Mouse (Mus musculus) mouse embryonic stem cell (cell line): ENCODE data around the gene Eif2b5.
"Not testable (repeated sequence)": the region's sequence is repeated elsewhere in the genome, so short reads cannot be mapped to it uniquely, and the experiment has no call there.

Experiments
- in situ Hi-C, 2 experiments: fragments of 300-500 bp; cut with MboI; formaldehyde crosslinking; loops; 1 replicate in 1 of 2; 3 replicates in 1 of 2; pipeline ENCODE4 v1.14.3; 2019 to 2020; ENCODE audit warnings: low sequenced_read_pairs in 2 of 2, low pct_unique_long_range_greater_than_20kb in 1 of 2, mixed read lengths in 1 of 2; ENCODE audit not compliant: unreplicated experiment in 1 of 2

Eif2b5 gene

DNA sequence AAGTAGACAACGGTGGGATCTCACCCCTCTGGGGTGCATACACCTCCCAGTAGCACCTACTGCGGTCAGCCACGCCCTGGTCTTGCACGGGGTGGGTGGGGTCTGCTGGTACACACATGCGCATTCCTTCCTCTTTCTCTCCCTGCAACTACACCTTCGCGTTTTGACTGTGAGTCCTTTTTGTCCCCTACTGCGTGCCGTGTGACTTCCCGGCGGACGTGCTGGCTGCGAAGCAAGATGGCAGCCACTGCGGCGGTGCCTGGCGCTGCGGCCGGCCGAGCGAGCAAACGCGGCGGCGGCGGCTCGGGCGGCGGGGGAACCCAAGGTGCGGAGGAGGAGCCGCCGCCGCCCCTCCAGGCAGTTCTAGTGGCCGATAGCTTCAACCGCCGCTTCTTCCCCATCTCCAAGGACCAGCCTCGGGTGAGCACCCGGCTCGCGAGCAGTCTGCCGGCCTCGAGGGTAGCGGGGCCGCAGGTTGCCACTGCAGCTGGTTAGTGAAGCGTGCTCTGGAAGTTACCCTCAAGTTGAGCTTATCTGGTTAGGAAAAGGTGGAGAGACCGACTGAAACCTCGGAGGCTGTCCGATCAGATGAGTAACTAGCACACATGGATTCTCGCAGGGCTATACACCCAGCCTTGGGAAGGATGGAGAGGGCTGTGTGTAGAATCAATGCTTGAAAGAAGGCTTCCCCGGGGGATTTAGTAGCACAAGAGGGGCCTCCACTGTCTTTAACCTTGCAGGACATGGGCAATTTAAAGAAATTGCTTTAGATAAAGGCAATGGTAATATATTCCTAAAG is at the start of gene Eif2b5:
TSS of gene Eif2b5 (plus strand) at position 141 of the 799 bp plus-strand sequence.
- in situ Hi-C loops: no loop called here

DNA sequence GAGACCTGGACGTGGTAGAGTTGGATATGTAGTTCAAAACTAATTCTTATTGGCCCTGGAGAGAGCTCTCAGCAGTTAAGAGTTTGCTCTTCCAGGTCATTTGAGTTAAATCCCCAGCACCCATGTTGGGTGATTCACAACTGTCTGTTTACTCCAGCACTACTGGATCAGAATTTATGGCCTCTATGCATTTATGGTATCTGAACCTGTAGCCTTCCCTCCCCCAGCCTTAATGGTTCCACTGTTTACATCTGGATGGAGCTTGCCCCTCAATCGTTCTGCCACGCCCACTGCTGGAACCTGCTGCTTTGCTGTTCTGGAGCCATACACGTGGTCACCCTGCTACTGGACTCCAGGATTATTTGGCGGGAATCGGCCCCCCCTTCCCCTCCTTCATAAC is 46.8 kb upstream of the Eif2b5 start:
- in situ Hi-C loops: loop anchor here in 1 of 2 experiments (25.0 kb wide), 1 partner anchor 689 kb away; the partner anchor contains the start of gene B3gnt5

DNA sequence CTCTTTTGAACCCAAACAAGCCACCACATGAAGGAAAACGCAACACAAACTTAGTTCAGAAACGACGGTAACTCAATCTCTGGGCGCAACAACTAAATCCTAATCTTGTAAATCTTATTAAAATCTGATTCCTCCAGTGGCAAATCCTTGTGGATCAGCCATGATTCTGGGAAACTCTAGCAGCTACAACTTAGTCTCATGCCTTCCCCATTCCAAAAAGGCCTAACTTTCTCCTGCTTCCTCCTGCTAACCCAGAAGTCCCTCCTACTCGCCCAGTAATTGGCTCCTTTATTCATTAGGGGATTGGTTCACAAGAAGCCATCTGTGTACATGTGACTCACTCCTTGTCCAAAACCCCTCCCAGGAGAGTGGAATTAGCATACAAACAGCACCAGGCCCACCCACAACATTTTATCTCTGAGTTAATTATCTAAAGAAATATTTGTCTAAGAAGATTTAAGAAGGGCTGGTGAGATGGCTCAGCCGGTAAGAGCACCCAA is 44.4 kb upstream of the Eif2b5 start:
- in situ Hi-C loops: loop anchor here in 1 of 2 experiments (25.0 kb wide), 1 partner anchor 692 kb away; the partner anchor contains the start of gene B3gnt5

DNA sequence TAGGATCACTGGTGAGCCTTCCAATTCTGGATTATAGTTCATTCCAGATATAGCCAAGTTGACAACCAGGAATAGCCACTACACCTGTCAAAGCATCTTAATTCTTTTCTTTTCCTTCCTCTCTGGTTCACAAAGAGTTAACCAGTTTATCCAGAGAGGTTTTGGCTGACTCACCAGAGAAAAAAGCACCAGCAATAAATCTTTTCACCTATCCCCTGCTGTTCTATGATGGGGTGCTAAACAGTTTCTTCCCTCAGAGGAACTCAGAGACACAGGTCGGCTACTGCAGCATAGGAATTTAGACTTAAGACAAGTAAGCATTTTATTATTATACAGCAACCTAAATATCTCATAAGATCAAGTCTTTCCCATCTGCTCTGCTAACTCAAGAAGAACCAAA is 42.5 kb upstream of the Eif2b5 start:
- in situ Hi-C loops: loop anchor here in 1 of 2 experiments (25.0 kb wide), 1 partner anchor 694 kb away; the partner anchor contains the start of gene B3gnt5

DNA sequence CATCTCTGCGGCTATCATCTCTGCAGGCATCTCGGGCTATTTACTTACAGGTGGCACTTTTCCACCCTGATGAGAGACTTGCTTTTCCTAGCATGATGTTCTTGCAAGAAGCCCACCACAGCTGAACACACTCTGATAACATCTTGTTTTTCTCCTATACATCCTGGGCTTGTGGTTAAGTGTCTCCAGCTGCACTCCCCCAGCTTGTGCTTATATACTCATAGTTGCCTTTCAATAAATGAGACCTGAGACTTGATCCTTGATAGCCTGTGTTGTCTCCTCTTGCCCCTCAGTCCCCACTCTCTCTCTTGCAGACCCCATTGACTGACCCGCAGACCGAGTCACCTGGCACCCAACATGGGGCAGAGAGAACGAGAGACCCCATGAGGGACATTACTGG is 39.9 kb upstream of the Eif2b5 start:
- in situ Hi-C loops: loop anchor here in 1 of 2 experiments (25.0 kb wide), 1 partner anchor 696 kb away; the partner anchor contains the start of gene B3gnt5

DNA sequence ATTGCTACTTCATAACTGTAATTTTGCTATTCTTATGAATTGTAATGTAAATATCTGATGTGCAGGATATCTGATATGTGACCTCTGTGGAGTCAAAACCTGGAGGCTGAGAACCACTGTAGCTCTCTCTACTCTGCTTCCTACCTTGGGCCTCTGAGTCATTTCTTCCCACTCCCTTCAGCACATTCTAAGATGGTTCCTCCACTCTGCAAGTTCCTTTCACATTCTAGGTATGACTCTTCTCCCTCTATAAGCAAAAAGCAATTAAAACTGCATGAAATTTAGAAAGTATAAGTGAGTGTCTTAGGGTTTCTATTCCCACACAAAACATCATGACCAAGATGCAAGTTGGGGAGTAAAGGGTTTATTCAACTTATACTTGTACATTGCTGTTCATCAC is 33.9 kb upstream of the Eif2b5 start:
- in situ Hi-C loops: loop anchor here in 1 of 2 experiments (25.0 kb wide), 1 partner anchor 702 kb away; the partner anchor contains the start of gene B3gnt5

DNA sequence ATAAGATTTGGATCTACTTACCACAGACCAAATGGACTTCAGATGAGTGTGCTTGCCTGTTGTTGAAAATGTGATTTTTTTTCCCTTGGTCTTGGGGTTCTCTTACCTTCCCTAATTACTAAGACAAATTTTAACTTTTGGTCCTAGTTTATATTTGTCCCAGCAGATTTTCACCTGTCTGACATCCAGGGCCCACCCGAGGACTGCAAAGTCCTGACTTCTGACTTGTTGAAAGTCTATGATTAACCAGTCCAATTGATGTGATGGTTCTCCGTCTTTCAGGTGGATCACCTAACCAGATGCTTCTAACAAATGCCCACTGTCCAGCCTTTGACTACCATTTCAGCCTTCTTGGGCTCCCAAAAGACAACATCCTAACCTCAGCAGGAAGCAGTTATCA is 27.6 kb upstream of the Eif2b5 start:
- in situ Hi-C loops: loop anchor here in 1 of 2 experiments (25.0 kb wide), 1 partner anchor 709 kb away; the partner anchor contains the start of gene B3gnt5

DNA sequence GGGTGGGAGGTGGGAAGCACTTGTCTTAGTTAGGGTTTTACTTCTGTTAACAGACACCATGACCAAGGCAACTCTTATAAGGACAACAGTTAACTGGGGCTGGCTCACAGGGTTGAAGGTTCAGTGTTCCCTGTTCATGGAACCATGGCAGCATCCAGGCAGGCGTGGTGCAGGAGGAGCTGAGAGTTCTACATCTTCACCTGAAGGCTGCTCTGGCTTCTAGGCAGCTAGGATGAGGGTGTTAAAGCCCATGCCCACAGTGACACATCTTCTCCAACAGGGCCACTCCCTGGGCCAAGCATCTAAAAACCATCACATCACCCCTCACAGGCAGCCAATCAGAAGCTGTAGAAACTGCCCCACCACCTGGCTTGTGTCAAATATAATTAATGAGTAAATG is 26.9 kb upstream of the Eif2b5 start:
- in situ Hi-C loops: loop anchor here in 1 of 2 experiments (25.0 kb wide), 1 partner anchor 709 kb away; the partner anchor contains the start of gene B3gnt5

DNA sequence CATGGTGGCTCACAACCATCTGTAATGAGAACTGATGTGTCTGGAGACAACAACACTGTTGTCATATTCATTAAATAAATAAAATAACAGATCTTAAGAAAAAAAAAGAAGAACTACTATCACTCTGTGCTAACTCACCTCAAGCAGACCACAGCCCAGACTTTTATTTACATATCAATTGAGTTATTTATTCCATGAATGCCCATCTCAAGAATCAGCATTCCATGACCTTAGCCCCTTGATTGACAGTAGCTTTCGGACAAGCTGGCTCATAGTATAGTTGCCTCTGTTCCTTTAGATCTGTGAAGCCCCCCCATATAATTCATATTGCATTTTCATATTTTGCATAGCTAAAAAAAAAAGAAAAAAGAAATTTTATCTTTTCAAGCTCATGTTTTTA is 24.9 kb upstream of the Eif2b5 start:
- in situ Hi-C loops: loop anchor here in 1 of 2 experiments (25.0 kb wide), 1 partner anchor 711 kb away; the partner anchor contains the start of gene B3gnt5

DNA sequence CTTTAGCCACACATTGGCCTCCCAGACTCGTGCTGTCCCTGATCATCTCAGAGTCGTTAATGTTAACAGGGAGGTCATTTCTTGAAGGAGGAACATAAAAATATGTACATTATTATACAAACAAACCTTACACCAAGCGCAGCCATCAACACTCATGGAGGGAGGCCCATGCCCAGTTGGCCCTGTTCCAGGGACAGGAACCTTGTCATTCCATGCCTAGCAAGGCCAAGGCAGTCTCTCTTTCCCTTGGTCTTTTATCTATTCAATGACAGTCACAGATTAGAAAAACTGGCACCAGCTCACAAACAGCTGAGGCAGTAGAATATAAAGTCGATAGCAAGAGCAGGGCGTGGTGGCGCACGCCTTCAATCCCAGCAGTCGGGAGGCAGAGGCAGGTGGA is 24.4 kb upstream of the Eif2b5 start:
- in situ Hi-C loops: loop anchor here in 1 of 2 experiments (25.0 kb wide), 1 partner anchor 712 kb away; the partner anchor contains the start of gene B3gnt5

DNA sequence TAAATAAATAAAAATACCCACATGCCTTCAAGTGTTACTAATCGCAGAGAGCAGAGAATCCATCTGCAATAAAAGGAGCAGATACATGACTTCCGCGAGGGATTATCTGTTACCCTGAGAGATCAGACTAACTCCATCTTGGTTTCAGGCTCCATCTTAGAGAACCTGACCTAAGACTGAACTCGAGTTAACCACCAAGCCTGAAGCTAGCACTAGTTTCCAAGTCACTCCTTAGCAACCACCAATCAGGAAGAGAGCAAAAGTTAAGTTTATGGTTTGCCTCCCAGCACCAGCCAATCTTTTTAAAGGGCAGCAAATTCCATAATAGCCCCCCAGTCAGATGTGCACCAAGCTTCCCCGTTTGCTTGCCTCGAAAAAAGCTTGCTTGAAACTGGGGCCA is 23.8 kb upstream of the Eif2b5 start:
- in situ Hi-C loops: loop anchor here in 1 of 2 experiments (25.0 kb wide), 1 partner anchor 712 kb away; the partner anchor contains the start of gene B3gnt5

DNA sequence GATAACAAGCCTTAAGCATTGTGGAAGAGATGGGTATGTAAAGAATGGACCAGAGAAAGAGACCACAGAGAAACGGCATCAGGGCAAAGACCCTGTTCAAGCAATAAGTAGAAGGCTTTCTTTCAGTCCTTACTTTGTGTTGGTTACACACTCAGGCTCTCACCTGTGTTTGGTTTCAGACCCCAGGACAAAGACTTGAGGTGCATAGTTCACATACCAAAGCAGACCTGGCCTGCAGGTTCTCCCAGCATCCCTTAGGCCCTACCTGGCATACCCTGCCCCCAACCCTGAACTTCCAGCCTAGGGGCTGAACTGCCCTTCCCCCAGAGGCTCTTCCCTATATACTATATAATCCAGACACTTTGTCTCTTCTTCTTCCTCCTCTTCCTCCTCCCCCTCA is 23.3 kb upstream of the Eif2b5 start:
- in situ Hi-C loops: no loop called here

DNA sequence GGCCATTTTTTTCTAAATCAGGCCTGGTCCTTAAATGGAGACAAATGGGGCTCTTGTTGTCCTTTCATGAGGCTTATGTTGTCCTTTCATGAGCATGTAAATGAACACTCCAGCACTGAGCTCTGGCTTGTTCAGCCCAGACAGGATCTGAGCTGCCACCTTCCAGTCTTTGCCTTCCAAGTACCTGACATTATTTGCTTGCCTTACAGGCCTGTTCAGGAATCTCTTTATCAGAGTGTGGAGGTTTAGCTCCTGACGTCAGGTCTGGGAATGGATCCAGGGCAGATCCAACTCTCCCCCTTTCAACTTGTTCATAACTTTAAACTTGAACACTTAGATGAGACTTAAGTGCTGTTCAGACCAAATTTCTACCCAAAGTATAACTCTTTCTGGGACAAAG is 21.8 kb upstream of the Eif2b5 start:
- in situ Hi-C loops: no loop called here

DNA sequence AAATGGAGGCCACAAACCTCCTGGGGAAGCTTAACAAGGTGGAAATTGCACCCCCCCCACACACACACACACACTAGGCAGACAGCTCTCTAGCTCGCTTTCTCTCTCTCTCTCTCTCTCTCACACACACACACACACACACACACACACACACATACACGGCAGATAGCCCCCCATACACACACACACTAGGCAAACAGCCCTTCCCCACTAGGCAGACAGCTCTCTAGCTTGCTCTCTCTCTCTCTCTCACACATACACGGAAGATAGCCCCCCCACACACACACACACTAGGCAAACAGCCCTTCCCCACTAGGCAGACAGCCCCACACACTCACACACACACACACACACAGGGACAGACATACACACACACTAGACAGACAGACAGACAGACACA is 21.3 kb upstream of the Eif2b5 start:
- in situ Hi-C loops: no loop called here

DNA sequence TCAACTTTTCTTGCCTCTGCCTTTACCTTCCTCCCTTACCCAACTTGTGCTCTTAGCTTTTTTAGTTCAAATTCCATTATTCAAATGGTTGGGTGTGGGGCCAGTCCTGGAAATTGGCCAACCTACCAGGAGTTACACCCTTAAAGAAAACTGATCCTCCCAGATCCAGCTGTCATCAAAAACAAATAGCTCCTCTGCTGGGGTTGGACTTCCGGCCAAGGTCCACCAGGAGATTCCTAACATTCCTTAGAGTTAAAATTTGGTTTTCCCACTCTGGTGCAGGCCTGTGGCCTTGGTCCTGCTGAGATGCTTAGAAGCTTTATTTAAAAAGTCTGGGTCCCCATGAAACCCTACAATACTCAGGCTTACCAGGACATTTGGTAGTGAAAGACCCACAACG is 20.1 kb upstream of the Eif2b5 start:
- in situ Hi-C loops: no loop called here

DNA sequence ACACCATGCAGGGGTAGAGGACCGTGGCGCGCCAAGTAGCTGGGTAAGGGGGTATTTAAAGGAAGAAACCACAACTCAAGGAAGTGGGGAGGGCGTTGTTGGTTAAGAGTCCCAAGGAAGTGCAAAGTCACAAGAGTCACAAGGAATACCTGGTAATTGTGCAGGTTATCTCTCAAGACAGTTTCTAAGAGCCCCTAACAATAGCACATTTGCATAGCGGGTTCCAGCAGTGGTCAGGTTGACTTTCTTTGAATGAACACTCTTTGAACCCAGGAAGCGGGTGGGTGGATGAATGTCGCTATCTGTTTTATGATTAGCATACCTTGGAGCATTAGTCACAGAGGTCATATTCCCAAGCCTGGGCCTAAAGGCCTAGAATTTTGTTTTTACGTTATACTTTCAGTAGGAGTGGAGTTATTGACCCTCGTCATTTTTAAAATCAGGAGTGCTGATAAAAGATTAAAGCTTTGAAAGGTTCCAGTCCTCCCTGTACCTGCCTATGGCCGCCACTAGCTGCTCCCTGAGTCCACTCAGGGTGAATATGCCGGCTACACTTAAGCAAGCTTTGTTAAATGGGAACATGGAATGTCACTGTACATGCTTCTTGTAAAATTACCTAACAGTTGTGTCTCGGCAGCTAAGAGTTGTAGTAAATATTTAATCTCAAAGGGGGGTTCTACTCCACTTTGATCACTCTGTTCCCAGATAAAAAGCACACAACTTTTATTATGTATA is 19.4 kb upstream of the Eif2b5 start:
- in situ Hi-C loops: not testable (repeated sequence)

DNA sequence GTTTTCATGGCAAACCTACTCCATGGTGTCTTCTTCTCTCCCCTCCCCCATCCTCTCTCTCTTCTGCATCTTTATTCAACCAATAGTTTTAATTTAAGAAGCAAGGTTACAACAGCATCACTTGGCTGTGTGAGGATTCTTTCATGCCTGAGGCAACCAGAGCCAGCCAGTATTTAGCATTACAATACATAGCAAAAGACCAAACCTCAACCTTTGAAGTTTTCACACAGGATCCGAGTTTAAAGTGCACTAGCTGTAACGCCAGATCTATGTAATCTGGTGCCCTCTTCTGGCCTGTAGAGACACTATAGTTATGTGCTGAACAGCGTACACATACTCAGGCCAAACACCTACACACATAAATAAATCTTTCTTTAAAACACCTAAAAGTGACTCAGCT is 18.5 kb upstream of the Eif2b5 start:
- in situ Hi-C loops: no loop called here

DNA sequence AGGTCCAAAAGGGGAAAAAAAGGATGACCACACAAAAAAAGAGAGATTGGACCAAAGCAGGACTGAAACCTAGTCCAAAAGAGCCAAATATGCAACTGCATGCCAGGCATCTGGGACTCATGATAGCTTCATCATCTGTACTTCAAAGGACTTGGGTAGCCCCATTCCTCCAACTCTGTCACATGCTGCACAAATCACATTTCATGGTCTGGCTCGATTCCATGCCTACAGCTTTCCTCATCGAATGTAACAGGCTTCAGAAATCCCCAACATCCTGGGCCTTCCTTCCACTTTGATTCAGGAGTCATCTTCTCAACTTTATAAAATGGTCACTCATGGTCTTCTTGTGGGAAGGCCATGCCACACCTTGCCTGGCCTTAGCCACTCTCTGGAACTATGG is 16.9 kb upstream of the Eif2b5 start:
- in situ Hi-C loops: no loop called here

DNA sequence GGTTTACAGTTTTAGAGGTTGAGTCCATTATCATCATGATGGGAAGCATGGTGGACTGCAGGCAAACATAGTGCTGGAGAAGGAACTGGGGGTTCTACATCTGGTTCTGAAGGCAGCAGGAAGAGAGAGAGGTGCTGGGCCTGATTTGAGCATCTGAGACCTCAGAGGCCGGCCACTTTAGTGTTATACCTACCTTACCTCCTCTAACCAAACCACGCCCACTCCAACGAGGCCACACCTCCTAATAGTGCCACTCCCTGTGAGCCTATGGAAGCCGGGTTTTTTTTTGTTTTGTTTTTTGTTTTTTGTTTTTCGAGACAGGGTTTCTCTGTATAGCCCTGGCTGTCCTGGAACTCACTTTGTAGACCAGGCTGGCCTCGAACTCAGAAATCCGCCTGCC is 14.9 kb upstream of the Eif2b5 start:
- in situ Hi-C loops: not testable (repeated sequence)
